Mouse (Mus musculus): Measurements from ENCODE around the gene Micu2. TPM values are rescaled to one million over a fixed set of nuclear protein-coding genes. Genes with fewer than 3 reads are reported as not detected.
"Not testable (repeated sequence)": the region's sequence is repeated elsewhere in the genome, so short reads cannot be mapped to it uniquely, and the experiment has no call there.

Gene Micu2
- polyA plus RNA-seq, 1 experiment from 2014 or later = 98.6 TPM

- H3K4me2 ChIP-seq (replicated peaks); ATAC-seq (ENCODE audit: insufficient number of reproducible peaks, insufficient read depth, low FRiP score, low TSS enrichment); H3K4me3 ChIP-seq; H3K27ac ChIP-seq; H3K9ac ChIP-seq; H3K4me1 ChIP-seq; H3K36me3 ChIP-seq; H3K27me3 ChIP-seq; H3K9me3 ChIP-seq: not testable (repeated sequence)
Observed at GRCm38 (mm10) chr14:57911787-57912186, 87.3 kb downstream of the Micu2 start.

DNA sequence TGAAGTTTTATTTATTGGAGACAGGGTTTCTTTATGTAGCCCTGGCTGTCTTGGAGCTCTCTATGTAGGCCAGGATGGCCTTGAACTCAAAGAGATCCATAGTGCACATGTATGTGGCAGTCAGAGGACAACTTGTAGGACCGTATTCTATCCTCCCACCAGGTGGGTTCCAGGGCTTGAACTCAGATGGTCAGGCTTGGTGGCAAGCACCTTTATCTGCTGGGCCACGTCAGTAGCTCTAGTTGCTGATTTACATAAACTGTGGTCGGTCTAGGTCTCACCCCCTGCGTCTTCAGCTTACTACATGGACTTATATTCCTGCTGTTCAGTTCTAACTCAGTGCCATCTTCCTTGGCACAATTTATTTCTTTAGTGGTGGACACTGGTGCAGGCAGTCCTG lies 87.7 kb downstream of the Micu2 start:
- 0 out of 2 replicates have a peak, but pooled peaks have one; percentile 22 for ATAC-seq (ENCODE audit: insufficient number of reproducible peaks, insufficient read depth, low FRiP score, low TSS enrichment)
- Histone ChIP-seq H3K4me2 (replicated peaks) (no peak overlapping the region), H3K4me3 (no peak overlapping the region), H3K27ac (no peak overlapping the region), H3K4me1 (no peaks in the 10 kb centered on the region), H3K36me3 (0 out of 2 replicates have a peak, but pooled peaks cover 4% of the 10 kb centered on the region), H3K27me3 (no peaks in the 10 kb centered on the region), H3K9ac (no peak overlapping the region), H3K9me3 (no peaks in the 10 kb centered on the region)
- WGBS = 76% methylated on average over 4 of the region's 4 CpGs

- H3K4me3 ChIP-seq = peak overlapping the region; percentile 30
- H3K27ac ChIP-seq = no peak overlapping the region
- 20% methylated on average over 26 of the region's 26 CpGs for WGBS
- no peaks in the 10 kb centered on the region for H3K9me3 ChIP-seq
- ATAC-seq (ENCODE audit: insufficient number of reproducible peaks, insufficient read depth, low FRiP score, low TSS enrichment) = peak; percentile 80; the same call in 1 of the 2 replicates
- peak overlapping the region; percentile 52 for H3K4me2 ChIP-seq (replicated peaks)
- H3K36me3 ChIP-seq = 0 out of 2 replicates have a peak, but pooled peaks cover 4% of the 10 kb centered on the region
- H3K27me3 ChIP-seq = no peaks in the 10 kb centered on the region
- peak overlapping the region; percentile 40; the same call in 1 of the 2 replicates for H3K9ac ChIP-seq
- H3K4me1 ChIP-seq = no peaks in the 10 kb centered on the region
Observed at GRCm38 (mm10) chr14:57910501-57911068, 88.5 kb downstream of the Micu2 start.

GRCm38 (mm10) chr14:57909297-57909696 lies 89.8 kb downstream of the Micu2 start:
- no peaks in the 10 kb centered on the region for H3K27me3 ChIP-seq
- no peaks in the 10 kb centered on the region for H3K4me1 ChIP-seq
- no peak overlapping the region for H3K4me3 ChIP-seq
- H3K36me3 ChIP-seq = no peaks in the 10 kb centered on the region
- no peak for ATAC-seq (ENCODE audit: insufficient number of reproducible peaks, insufficient read depth, low FRiP score, low TSS enrichment)
- no peak overlapping the region for H3K9ac ChIP-seq
- no peaks in the 10 kb centered on the region for H3K9me3 ChIP-seq
- 85% methylated on average over 5 of the region's 5 CpGs for WGBS
- no peak overlapping the region for H3K4me2 ChIP-seq (replicated peaks)
- no peak overlapping the region for H3K27ac ChIP-seq

GRCm38 (mm10) chr14:57908431-57908830 lies 90.6 kb downstream of the Micu2 start:
- no peaks in the 10 kb centered on the region for H3K9me3 ChIP-seq
- no peaks in the 10 kb centered on the region for H3K36me3 ChIP-seq
- no peak overlapping the region for H3K4me2 ChIP-seq (replicated peaks)
- H3K27ac ChIP-seq = no peak overlapping the region
- ATAC-seq (ENCODE audit: insufficient number of reproducible peaks, insufficient read depth, low FRiP score, low TSS enrichment) = no peak
- no peaks in the 10 kb centered on the region for H3K4me1 ChIP-seq
- 69% methylated on average over 2 of the region's 2 CpGs for WGBS
- no peak overlapping the region for H3K4me3 ChIP-seq
- no peak overlapping the region for H3K9ac ChIP-seq
- no peaks in the 10 kb centered on the region for H3K27me3 ChIP-seq

GRCm38 (mm10) chr14:57901998-57902397 lies 97.1 kb downstream of the Micu2 start:
- Histone ChIP-seq H3K4me1 (no peaks in the 10 kb centered on the region), H3K27me3 (no peaks in the 10 kb centered on the region), H3K9me3 (no peaks in the 10 kb centered on the region), H3K9ac (no peak overlapping the region), H3K27ac (no peak overlapping the region), H3K36me3 (no peaks in the 10 kb centered on the region), H3K4me3 (no peak overlapping the region), H3K4me2 (replicated peaks) (no peak overlapping the region)
- WGBS = 69% methylated on average over 1 of the region's 1 CpGs
- no peak for ATAC-seq (ENCODE audit: insufficient number of reproducible peaks, insufficient read depth, low FRiP score, low TSS enrichment)

DNA sequence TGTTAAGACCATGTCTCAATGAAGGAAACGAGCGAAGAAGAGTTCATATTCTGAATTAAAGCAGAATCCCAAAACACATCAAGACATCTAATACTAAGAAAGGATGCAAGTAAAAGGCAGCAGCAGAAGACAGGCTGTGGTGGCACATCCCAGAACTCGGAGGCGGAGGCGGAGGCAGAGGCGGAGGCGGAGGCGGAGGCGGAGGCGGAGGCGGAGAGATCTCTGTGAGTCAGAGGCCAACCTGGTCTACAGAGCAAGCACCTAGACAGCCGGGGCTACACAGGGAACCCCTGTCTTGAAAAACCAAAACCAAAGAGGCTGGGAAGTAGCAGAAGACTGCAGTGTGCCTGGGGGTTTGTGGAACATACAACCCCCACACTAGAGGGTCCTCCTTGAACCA lies 102.2 kb downstream of the Micu2 start:
- H3K4me2 ChIP-seq (replicated peaks) = no peak overlapping the region
- no peak overlapping the region for H3K9ac ChIP-seq
- no peaks in the 10 kb centered on the region for H3K4me1 ChIP-seq
- H3K27ac ChIP-seq = no peak overlapping the region
- WGBS = 94% methylated on average over 12 of the region's 12 CpGs
- H3K36me3 ChIP-seq = no peaks in the 10 kb centered on the region
- H3K4me3 ChIP-seq = no peak overlapping the region
- no peak for ATAC-seq (ENCODE audit: insufficient number of reproducible peaks, insufficient read depth, low FRiP score, low TSS enrichment)
- no peaks in the 10 kb centered on the region for H3K27me3 ChIP-seq
- H3K9me3 ChIP-seq = no peaks in the 10 kb centered on the region

DNA sequence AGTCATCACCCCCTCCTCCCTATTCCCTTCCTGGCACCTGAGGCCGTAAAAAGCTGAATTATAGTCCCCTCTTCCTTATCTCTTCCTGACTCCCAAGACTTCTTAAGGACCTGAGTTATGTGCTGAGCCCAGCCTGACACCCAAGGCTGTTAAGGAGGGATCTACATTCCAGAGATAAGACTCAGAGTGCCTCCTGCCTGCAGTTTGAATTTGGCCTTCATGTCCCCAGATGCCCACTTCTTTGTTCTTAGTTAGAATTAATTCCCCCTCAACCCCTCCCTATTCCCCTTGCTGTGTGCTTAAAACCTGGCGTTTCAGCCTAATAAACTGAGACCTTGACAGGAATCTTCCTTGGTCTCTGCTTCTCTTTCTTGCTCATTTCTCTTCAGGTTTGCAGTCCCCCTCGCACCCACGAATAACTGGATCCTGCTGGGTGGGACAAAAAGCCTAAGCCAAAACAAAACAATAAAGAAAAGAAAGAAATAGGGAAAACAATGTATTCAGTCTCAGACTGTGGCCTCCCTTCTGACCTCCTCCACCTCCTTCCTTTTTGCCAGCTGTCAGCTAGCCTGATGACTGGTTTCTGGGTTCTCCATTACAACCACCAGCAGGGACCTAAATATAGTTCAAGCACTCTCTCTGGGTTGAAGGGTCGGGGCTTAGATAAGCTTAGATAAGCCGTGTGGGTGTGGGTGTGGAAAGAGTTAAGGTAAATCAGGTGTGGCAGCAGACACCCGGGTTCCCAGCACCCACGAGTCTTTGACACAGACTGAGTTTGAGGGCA lies 102.8 kb downstream of the Micu2 start:
- WGBS = 76% methylated on average over 8 of the region's 8 CpGs
- not testable (repeated sequence) for H3K4me3 ChIP-seq; H3K9me3 ChIP-seq; H3K4me2 ChIP-seq (replicated peaks); H3K4me1 ChIP-seq; H3K9ac ChIP-seq; H3K27ac ChIP-seq; H3K27me3 ChIP-seq; H3K36me3 ChIP-seq; ATAC-seq (ENCODE audit: insufficient number of reproducible peaks, insufficient read depth, low FRiP score, low TSS enrichment)

- Histone ChIP-seq H3K27me3 (no peaks in the 10 kb centered on the region), H3K4me3 (no peak overlapping the region), H3K4me1 (no peaks in the 10 kb centered on the region), H3K9ac (no peak overlapping the region), H3K9me3 (no peaks in the 10 kb centered on the region), H3K4me2 (replicated peaks) (no peak overlapping the region), H3K27ac (no peak overlapping the region), H3K36me3 (no peaks in the 10 kb centered on the region)
- WGBS = 86% methylated on average over 2 of the region's 2 CpGs
- no peak for ATAC-seq (ENCODE audit: insufficient number of reproducible peaks, insufficient read depth, low FRiP score, low TSS enrichment)
Observed at GRCm38 (mm10) chr14:57894346-57894745, 104.7 kb downstream of the Micu2 start.

- no peaks in the 10 kb centered on the region for H3K27me3 ChIP-seq
- no peak overlapping the region for H3K9ac ChIP-seq
- WGBS = 96% methylated on average over 1 of the region's 1 CpGs
- H3K4me3 ChIP-seq = no peak overlapping the region
- peaks cover 9% of the 10 kb centered on the region for H3K4me1 ChIP-seq
- H3K4me2 ChIP-seq (replicated peaks) = no peak overlapping the region
- no peaks in the 10 kb centered on the region for H3K36me3 ChIP-seq
- ATAC-seq (ENCODE audit: insufficient number of reproducible peaks, insufficient read depth, low FRiP score, low TSS enrichment) = no peak
- H3K27ac ChIP-seq = no peak overlapping the region
- H3K9me3 ChIP-seq = no peaks in the 10 kb centered on the region
Observed at GRCm38 (mm10) chr14:57892961-57893360, 106.1 kb downstream of the Micu2 start.

GRCm38 (mm10) chr14:57890011-57890842 lies 108.8 kb downstream of the Micu2 start, which contains the start of gene Zdhhc20:
Zdhhc20 (minus strand) TSS chr14:57890276.
- H3K27ac ChIP-seq = peak within 1 kb of the TSS; percentile 84
- WGBS = 4% methylated on average over 65 of the region's 65 CpGs
- no peaks in the 10 kb centered on the region for H3K9me3 ChIP-seq
- ATAC-seq (ENCODE audit: insufficient number of reproducible peaks, insufficient read depth, low FRiP score, low TSS enrichment) = peak; percentile 95
- peak within 1 kb of the TSS; percentile 58 for H3K4me2 ChIP-seq (replicated peaks)
- peak within 1 kb of the TSS; percentile 95 for H3K9ac ChIP-seq
- peak within 1 kb of the TSS; percentile 96 for H3K4me3 ChIP-seq
- H3K4me1 ChIP-seq = peaks cover 10% of the 10 kb centered on the region
- H3K27me3 ChIP-seq = no peaks in the 10 kb centered on the region
- H3K36me3 ChIP-seq = no peaks in the 10 kb centered on the region

Measured in embryonic facial prominence, embryonic 12.5 days (tissue).